Mouse (Mus musculus): Measurements from ENCODE around the gene Gm5089. TPM values are rescaled to one million over a fixed set of nuclear protein-coding genes. Genes with fewer than 3 reads are reported as not detected.

The Gm5089 gene
- total RNA-seq, 2 experiments from 2014 or later, result not detected

DNA sequence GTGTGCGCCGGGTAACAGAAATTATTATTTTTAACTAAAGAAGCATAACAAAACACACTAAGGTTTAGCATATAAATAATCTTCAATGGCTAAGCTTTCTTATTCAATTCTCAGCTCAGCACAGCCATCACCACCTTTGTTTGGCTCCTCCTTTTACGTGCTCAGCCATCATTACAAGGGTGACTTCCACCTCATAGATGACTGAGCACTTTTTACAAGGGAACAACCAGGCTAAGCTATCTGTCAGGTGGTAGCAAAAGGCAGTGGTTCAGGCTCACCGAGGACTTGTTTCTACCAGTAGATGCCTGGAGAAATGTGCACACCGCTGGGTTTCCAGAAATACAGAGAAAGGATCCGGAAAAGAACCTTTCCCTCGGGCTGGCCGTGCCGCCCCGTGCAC is 16.9 kb downstream of the Gm5089 start:
- no peak for ATAC-seq (replicated peaks; ENCODE audit: poor library complexity)

GRCm38 (mm10) chr14:122432558-122432957 is 18.4 kb downstream of the Gm5089 start:
- 0 out of 2 replicates have a peak, but pooled peaks have one; percentile 23 for ATAC-seq (replicated peaks; ENCODE audit: poor library complexity)

GRCm38 (mm10) chr14:122427654-122428053 is 23.3 kb downstream of the Gm5089 start:
- ATAC-seq (replicated peaks; ENCODE audit: poor library complexity), result no peak

DNA sequence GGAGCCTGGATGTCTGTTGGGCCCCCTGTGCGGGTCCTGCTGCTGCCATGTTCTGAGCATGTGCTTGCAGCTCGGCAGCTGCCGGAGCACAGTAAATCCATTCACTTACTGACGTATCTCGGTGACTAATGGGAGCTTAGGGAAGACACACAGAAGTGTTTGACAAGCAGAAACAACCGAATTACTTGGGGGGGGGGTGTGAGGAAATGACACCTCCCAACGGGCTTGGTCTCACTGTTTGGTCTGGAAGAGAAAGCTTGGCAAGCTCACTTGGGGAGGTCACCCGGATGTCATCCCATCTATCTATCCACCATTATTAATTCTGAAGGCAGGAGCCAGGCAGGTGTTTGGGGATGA is 23.7 kb downstream of the Gm5089 start:
- ATAC-seq (replicated peaks; ENCODE audit: poor library complexity), result no peak

DNA sequence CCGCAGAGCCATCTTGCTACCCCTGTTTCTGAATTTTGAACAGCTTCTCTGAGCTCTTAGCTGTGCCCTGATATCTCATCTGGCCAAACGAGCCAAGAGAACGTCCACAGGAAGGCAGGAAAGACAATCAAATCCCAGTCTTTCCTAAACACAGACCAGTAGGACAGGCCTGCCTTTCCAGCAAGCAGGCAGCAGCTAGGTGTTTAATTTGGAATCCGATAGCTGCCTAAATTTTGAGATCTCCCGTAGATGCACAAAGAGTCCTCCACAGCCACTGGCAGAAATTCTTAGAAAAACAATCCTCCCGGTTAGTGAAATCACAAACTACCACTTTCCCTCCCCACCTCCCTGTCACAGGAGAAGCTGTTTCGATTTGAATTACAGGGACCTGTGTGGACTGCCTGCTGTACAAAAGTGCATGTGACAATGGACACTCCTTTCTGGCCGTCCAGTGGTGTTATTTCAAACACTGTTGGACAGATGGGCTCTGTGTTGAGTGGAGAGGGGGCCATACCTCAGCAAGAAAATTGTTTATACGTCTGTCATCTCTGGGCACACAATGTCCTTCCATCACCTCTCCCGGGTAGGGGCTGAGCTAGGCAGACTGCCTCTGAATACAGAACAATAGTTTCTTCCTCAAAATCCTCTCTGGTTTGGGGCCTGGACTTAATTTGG is 24.2 kb downstream of the Gm5089 start:
- ATAC-seq (replicated peaks; ENCODE audit: poor library complexity), result no peak

DNA sequence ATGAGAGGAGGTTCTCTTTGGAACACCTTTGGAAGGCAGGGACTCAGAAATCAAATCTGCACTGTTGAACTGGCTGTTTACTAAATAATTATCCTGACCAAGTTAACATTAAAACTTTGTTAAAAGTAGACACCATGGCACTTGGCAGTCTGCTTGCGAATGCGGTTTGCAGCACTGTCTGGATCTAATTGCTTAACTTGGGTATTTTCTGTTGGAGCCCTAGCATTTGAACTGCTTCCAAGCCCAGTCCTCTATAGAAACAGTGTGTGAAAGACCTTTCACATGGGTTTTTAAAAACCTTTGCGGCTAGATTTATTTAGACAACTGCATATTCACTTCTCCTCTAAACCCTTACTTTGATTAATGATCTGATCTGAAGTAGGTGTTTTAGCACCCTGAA is 26.5 kb downstream of the Gm5089 start:
- no peak for ATAC-seq (replicated peaks; ENCODE audit: poor library complexity)

DNA sequence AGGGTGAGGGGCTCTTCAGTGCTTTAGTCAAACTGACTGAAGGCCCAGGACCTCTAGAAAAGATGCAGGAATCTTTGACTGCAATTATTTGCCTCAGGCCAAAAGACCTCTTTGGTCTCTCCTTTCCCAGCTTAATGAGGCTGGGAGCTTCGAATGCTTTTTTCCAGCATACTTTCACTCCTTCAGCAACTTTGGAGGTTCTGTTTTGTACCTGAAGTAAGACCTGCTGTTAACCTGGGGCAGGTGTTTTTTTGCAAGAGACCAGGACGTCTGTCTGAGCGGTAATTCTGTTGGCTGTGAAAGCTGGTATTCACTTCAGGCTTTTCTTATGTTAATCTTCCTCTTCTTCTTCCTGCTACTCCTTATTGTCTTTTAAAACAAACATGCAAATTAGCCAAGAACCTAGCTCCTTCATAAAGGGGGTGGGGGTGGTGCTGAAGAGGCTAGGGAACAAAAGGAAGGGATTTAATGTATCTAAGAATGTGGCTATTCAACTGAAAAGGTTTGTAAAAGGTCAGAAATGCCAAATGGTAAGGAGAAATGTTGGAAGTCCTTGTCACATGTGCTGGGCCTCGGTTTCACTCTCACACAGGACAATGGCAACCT is 34.6 kb downstream of the Gm5089 start:
- ATAC-seq (replicated peaks; ENCODE audit: poor library complexity), result no peak

DNA sequence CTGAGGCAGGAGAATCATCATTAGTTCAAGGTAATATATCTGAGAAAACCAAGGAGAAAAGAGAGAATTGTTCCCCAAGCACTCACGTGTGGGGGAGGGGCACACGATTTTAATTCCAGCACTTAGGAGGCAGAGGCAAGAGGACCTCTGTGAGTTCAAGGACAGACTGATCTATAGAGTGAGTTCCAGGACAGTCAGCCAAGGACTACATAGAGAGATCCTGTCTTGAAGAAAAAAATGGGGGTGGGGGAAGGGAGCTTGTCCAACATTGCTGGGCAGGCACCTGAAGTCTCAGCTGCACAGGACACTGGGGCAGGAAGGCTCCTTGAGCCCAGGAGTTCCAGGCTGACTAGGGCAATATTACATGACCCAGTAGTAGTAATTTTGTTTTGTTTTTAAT is 36.1 kb downstream of the Gm5089 start:
- no peak for ATAC-seq (replicated peaks; ENCODE audit: poor library complexity)

- ATAC-seq (replicated peaks; ENCODE audit: poor library complexity), result no peak
These were observed 37.4 kb downstream of the Gm5089 start for GRCm38 (mm10) chr14:122413542-122413928.

- no peak for ATAC-seq (replicated peaks; ENCODE audit: poor library complexity)
These were observed 37.9 kb downstream of the Gm5089 start for GRCm38 (mm10) chr14:122412841-122413541.

DNA sequence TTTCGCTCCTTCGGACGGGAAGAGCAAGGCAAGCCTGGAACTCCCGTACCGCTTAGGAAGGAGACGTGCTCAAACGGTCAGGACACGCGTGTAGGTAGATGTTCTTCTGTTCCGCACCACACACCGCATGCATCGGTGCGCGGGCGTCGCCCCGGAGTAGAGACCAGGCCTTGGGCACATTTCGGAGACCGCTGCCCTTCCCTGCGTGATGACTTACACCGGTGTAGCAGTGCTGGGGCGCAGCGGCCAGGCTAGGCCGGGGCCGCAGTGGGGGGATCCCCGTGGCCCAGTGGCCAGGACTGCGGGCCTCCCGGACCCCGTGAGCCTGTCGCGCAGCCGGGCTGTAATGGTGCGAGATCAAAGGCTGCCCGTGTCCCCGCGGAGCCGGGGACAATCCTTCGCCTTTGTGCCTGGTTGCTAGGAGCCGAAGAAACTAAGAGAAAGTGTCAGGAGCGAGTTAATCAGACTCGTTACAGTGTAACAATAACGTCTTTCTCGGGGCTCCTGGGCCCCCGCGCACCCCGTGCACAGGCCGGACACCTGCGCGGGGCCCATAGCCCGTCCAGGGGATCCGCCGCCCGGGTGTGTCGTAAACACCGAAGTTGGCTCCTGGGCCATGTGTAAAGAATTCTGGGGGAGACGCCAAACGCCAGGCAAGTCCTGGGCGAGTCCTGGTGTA is 44.2 kb downstream of the Gm5089 start:
- ATAC-seq (replicated peaks; ENCODE audit: poor library complexity), result peak; percentile 40

GRCm38 (mm10) chr14:122405897-122406540 is 44.9 kb downstream of the Gm5089 start:
- no peak; the same call in 1 of the 2 replicates for ATAC-seq (replicated peaks; ENCODE audit: poor library complexity)

DNA sequence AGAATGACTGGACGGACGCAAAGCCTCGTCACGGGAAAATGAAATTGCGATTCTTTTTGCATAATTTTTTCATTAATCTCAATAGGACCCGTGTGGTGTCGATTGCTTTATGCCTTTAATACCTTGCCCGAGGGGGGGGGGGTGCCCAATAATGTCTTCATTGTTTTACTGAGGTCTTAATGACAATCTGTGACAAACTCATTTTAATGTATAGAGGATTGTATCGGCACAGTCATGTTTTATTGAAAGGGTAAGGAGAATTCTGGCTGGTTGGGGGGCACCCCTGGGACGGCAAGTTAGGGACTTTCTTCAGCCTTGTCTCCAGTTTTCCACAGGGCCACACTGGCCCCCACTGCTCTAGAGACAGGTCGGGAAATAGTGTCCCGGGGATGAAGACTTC is 45.7 kb downstream of the Gm5089 start:
- no peak for ATAC-seq (replicated peaks; ENCODE audit: poor library complexity)

GRCm38 (mm10) chr14:122404596-122405154 is 46.2 kb downstream of the Gm5089 start:
- no peak for ATAC-seq (replicated peaks; ENCODE audit: poor library complexity)

GRCm38 (mm10) chr14:122403422-122403940 is 47.4 kb downstream of the Gm5089 start:
- ATAC-seq (replicated peaks; ENCODE audit: poor library complexity), result no peak

DNA sequence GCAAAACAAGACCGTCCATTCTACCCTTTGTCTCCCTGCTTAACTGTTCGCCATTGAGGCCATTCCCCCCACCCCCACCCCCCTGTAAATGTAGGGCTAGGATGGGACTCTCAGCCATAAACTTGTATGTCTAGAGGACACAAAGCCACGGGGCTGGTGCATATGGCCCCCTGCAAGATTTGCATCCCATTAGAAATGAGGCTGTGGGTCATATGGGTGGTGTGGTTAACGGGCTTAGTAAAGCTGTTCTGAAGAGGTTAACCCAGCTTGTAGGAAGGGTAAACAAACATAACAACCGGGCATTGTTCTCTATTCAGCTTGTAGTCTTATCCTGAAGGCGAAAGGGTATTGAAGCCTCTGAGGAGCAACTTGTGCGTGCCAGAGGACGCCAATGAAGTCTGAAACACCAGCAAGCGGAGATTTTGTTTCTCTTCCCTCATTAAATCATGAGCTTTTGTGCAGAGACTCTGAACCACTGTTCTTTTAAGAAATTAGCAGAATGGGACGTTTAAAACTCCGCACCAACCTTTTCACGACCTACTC is 48.1 kb downstream of the Gm5089 start:
- ATAC-seq (replicated peaks; ENCODE audit: poor library complexity), result no peak

- no peak for ATAC-seq (replicated peaks; ENCODE audit: poor library complexity)
These were observed 49.0 kb downstream of the Gm5089 start for GRCm38 (mm10) chr14:122401886-122402285.

- no peak for ATAC-seq (replicated peaks; ENCODE audit: poor library complexity)
These were observed 51.0 kb downstream of the Gm5089 start for GRCm38 (mm10) chr14:122399906-122400305.

DNA sequence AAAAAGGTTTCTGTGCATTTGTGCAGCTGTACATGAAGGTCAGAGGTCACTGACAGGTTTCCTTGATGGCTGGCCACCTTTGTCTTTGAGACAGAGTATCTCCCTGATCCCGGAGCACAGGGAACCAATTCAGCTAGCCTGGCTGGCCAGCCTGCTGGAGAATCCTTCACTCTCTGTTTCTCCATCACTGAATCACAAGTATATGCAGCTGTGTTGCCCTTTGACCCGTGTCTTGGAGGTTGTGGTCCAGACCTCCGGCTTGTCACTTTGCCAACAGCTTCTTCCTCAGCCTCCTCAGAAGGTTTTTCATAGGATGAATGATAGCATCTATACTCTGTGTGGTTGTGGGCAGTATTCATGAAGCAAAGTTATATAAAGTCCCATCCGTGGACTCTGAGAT is 52.2 kb downstream of the Gm5089 start:
- ATAC-seq (replicated peaks; ENCODE audit: poor library complexity), result no peak

DNA sequence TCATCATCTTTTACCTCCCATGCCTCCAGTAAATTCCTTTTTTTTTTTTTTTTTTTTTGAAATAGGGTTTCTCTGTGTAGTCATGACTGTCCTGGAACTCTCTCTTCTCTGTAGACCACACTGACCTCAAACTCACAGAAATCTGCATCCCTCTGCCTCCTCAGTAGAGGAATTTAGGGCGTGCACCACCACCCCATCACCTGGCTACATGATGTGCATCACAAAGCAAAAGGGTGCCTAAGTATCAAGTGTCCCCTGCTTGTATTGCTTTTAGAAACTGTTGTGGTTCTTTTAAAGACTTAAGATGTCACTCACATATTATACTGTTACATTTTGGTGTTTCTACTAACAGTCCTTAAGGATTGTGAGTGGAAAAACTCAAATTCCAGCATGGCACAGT is 57.8 kb downstream of the Gm5089 start:
- no peak for ATAC-seq (replicated peaks; ENCODE audit: poor library complexity)

All from megakaryocyte progenitor cell, adult 5-6 weeks (primary cell).